Mouse (Mus musculus): ENCODE results near the gene Naxe.

DNA sequence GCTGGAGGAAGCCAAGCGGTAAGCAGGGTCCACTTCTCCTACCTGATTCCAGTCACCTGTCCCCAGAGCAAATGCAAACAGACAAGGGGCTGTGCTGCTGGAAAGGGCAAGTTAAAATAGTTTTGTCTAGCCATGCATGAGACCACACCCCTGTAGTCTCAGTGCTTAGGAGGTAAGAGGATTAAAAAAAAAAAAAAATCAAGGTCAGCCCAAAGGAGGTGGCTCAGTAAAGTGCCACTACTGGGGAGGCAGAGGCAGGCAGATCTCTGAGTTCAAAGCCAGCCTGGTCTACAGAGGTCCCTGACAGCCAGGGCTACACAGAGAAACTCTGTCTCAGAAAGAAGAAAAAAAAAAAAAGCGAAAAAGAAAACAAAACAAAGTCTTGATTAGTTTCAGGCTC is 25.7 kb upstream of the Naxe start:
- TF ChIP-seq POLR2A (IDR thresholded peaks at IDR 0.05; ENCODE audit: control insufficient read depth in 1 of 2, insufficient read depth in 1 of 2, low read depth in 1 of 2, low read length in 2 of 2, poor library complexity in 1 of 2): no peak
- no peak for TF ChIP-seq MXI1 (IDR thresholded peaks at IDR 0.05; ENCODE audit: low read depth, low read length)

All from MEL (cell line).